Mouse (Mus musculus) left cerebral cortex, postnatal 36 days (tissue): ENCODE results near the gene Asxl2. TPM values are rescaled to one million over a fixed set of nuclear protein-coding genes. Genes with fewer than 3 reads are reported as not detected.
"Not testable (repeated sequence)": the region's sequence is repeated elsewhere in the genome, so short reads cannot be mapped to it uniquely, and the experiment has no call there.

ENCODE experiments used
- DNase-seq, 2 experiments: peaks; one replicate each; pipeline ENCODE4 v3.0.0; 2021 to 2022; ENCODE audit warnings: low spot score in 2 of 2, mixed read lengths in 1 of 2
- intact Hi-C: fragments of 180-260 bp; cut with DNase I; formaldehyde crosslinking; loops from one replicate; pipeline ENCODE4 v1.15.1; 2025
- total RNA-seq, 2 experiments: library from RNA; stranded (reverse); gene quantifications; 2 replicates each; pipeline ENCODE4 v1.2.3; 2021

The Asxl2 gene
- total RNA-seq, 2 experiments from 2014 or later, result 26.0 to 35.6 TPM

DNA sequence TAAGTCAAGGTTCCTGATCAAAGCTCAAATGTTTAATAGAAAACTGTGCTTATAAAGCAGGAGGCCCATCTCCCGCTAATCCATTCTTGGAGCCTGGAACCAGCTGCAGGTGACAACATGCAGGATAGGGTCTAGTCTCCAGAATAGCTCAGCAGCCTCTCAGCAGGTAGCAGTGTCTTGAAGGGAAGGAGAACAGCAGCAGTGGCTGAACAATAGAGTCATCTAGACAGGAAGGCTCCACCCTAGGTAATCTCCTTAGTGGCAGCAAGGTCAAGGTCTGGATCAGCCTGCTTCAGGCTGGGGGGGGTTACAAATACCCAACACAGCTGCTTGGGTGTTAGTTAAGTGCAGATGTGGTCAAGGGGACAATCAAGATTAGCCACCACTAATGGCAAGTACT lies 108.8 kb downstream of the Asxl2 start:
- DNase-seq, intact Hi-C loops: not testable (repeated sequence)

DNA sequence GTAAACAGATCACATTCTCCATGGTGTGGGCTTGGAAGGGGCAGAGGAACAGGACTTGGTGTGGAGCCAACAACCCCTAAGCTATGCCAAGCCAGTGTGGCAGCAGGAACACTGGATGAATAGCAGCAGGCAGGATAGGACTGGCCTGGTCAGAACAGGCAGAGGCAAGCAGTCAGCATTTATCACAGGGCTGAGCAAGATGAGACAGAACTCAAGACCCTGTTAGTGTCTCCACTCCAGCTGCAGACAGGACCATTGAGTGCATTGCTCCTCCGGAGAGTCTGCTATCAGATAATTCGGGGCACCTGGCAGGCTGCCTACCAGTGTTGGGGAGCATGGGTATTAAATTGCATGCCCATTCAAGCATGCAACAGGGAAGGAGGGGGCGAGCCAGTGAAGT lies 111.0 kb downstream of the Asxl2 start:
- DNase-seq, result no peak
- intact Hi-C loops, result no loop called here

DNA sequence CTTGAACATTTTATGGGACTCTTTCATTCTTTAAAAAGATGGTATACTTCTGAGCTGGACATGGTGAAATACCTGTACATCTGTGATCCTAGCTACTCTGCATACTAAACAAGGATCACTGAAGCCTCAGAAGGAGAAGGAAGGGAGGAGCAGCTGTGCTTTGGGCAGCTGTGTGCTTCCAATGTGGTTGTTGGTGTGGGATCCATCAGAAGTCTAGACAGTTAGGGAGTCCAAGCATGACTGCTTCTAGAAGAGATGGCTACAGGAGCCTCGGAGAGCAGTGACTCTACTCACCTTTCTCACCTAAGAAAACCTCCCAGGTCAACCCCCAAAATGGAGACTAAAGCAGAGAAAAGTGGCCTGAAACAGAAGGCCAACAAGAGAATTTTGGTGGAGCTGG lies 111.4 kb downstream of the Asxl2 start:
- intact Hi-C loops, result no loop called here
- DNase-seq, result no peak

DNA sequence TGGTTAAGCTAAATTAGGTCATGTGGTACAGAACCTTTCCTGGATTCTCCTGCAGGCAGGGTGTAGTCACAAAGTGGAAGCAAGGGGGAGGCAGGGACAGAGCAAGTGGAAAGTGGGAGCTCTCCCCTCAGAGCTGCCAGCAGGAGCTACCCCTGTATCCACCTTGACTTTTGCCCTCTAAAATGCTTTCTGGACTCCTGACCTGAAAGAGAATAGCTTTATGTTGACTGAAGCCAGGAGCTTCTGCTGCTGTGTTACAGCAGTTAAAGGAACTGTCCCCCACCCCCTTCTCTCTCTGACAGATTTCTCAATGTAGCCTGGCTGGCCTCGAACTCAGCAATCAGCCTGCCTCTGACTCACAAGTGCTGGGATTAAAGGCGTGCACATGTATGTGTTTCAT lies 112.9 kb downstream of the Asxl2 start:
- DNase-seq, result no peak
- intact Hi-C loops, result no loop called here

DNA sequence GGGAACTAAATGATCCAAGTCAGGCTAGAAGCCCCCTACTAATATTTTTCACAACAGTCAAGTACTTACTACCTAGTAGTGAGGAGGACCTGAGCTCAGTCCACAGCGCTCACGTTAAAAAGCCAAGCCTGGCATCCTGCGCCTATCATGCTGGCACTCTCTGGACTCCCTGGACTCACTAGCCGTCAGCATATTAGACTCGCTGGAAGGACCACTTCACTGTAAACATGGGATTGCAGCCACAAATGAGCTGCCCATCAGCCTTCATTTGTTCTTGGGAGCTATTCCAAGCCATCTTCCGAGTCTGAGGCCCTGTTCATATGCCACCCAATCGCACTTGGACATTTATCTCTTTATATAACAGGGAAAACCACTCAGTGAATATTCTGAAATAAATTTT lies 114.2 kb downstream of the Asxl2 start:
- no peak for DNase-seq
- intact Hi-C loops, result no loop called here

DNA sequence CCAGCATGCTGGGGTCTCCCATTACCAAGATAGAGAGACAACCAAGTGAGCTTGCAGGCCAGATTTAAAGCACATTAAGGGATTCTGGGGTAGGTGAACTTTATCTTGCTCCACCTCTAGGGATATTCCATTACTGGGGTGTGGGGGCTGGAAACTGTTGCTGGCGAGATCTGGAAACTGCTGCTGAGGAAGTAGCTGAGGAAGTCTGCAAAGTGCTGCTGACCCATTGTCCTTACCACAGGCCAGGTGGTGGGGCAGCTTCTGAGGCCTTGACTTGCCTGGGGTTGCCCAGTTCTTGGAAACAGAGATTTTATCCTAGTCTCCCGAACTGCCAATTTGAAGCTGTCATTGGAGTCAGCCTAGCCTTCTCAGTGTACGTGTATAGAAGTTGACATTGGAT lies 118.8 kb downstream of the Asxl2 start:
- no peak for DNase-seq
- intact Hi-C loops, result no loop called here

DNA sequence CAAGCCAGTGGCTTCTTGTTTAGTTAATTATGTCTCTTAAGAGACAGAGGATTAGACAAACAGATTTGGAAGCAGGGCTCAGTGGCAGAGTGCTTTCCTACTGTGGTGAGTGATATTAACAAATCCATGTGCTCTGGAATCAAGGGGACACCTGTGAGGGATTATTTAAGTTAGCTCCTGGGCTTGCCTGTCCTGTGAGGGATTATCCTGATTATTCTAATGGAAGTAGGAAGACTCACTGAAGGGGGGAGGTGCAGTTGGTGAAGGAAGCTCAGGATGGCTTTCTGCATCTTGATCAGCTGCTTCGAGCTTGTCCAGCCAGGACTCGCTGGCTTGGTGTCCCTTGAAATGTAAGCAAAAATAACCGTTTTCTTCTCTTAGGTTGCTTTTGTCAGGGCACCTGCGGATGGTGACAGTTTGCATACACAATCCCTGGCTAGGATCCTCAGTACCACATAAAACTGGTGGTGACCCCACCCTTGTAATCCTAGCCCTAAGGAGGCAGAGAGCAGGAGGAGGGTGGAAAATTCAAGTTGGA lies 119.5 kb downstream of the Asxl2 start:
- intact Hi-C loops, result no loop called here
- DNase-seq, result no peak

DNA sequence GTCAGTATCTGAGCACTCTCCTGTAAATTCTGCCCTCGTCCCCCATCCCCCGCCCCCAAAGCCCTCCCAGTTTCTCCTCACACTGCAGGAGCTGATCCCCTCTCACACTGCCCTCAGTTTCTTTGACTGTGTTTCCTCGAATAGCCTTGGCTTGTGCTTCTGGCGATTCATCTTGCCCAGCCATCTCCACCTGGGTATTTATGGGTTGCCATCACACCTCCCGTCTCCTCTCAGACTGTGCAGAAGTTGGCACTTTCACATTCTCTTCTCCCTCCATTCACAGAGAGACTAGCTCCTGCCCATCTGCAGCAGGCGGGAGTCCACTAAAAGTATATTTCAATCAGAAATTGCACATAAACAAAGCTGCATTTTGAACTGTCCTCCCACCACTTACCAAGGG lies 120.1 kb downstream of the Asxl2 start:
- peak in 1 of 2 experiments; percentile 23 for DNase-seq
- intact Hi-C loops, result no loop called here

DNA sequence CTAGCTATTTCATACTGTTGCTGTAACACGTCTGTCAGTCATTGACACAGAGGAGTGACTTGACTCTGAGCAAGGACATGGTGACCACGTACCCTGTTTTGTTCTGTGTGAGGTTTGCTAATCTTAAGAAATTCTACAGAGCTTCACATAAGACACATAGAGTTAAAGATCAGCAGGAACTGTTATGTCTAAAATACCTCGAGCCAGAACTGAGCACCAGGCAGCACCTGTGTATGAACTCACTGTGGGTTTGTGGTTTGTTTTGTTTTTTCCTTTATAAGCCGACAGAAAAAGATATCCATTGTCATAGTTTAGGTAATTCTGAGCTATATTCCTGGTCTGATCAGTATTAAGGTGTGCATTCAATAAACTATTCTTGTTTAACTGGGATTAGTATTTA lies 120.8 kb downstream of the Asxl2 start:
- intact Hi-C loops, result no loop called here
- DNase-seq, result no peak

DNA sequence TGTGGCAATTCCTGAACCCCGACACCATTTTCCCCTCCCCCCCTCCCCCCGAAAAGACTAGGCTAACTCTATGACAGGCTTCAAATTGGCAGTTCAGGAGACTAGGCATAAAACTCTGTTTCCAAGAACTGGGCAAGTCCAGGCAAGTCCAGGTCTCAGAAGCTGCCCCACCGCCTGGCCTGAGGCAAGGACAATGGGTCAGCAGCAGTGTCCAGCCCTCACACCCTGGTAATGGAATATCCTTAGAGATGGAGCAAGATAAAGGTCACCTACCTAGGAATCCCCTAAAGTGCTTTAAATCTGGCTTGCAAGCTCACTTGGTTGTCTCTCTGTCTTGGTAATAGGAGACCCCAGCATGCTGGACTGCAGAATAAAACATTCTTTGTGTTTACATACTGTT lies 121.3 kb downstream of the Asxl2 start:
- DNase-seq, result no peak
- intact Hi-C loops, result no loop called here

DNA sequence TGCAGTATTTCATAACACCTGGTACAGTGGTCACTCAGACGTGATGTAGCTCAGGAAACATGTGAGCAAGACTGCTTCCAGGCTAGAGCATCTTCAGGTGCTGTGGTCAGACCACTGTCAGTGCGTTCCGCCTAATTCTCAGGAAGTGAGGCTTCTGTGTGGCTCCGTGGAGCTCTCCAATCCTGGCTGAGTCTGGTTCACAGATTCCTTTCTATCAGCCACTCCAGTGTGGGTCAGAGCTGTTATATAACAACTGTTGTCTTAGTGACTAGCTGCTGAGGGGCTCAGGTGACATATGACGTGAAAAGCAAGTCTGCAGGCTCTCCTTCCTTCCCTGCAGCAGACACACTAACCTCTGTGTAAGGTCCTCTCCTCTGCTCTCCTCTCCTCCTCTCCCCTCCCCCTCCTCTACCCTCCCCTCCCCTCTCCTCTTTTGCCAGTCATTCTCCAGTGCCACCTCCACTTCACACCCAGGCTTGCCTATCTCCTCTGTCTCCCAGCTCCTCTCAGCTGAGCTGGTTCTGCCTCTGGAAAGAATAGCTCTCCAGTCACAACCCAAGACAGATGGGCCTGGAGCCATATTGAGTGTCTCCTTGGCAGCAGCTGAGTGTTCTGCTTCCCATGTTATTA lies 122.0 kb downstream of the Asxl2 start:
- intact Hi-C loops, result no loop called here
- peak; percentile 57 to 62 for DNase-seq

DNA sequence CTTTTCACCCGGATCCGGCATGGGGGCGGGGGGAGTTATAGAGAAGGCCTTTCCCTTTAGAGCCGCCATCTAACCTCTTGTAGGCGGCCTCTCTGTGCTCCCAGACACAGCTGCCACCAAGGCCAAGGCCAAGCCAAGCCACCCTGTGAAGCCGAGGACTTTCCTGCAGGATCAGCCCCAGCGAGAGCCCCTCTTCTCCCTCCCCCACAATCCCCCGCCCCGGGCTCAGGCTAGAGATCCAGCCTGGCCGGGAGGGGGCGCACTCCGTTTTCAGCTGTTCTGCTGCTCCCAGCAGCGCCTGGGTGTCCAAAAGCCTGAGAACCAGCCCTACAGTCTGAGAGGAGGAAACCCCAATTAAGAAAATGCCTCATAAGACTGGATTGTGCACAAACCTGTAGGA lies 123.6 kb downstream of the Asxl2 start:
- intact Hi-C loops, result no loop called here

More for the DNA sequence above, 123.6 kb downstream of the Asxl2 start:
- no peak for DNase-seq

Other genes starting within 250 kb of the Asxl2 start
- gene Rab10, start 116.9 kb upstream of the Asxl2 start, total RNA-seq, result 100 to 1,000 TPM; 134 to 144 TPM
- gene Kif3c, start 61.7 kb upstream of the Asxl2 start, total RNA-seq, result 100 to 1,000 TPM; 188 to 200 TPM
- 100 to 1,000 TPM; 120 TPM for gene Dtnb, start 145.5 kb downstream of the Asxl2 start, total RNA-seq